Mouse (Mus musculus): ENCODE results near the gene Xaf1.

DNA sequence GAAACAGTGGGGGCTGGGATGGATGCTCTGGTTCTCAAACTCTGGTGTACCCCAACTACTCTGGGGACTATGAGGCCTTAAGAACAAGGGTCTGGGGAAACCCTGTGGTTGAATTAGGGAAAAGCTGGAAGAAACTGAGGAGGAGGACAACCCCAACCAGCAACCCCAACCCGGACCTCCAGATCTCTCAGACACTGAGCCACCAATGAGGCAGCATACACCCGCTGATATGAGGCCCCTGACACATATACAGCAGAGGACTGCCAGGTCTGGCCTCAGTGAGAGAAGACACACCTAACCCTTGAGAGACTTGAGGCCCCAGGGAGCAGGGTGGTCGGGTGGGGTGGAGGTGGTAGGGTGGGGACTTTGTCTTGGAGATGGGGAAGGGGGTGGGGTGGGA lies 14.8 kb upstream of the Xaf1 start:
- TF ChIP-seq CTCF (conservative IDR thresholded peaks at IDR 0.05; ENCODE audit: insufficient read depth, insufficient read length, low read depth, low read length): no peak
- TF ChIP-seq POLR2A (IDR thresholded peaks at IDR 0.05; ENCODE audit: low read depth, low read length): no peak
